Mouse (Mus musculus) erythroblast, embryonic 14.5 days (primary cell): ENCODE results near the gene Mnd1. TPM values are rescaled to one million over a fixed set of nuclear protein-coding genes. Genes with fewer than 3 reads are reported as not detected.

Source experiments
- H3K27me3 ChIP-seq: 2 replicates; pipeline ENCODE4 v1.6.1; 2012; ENCODE audit warnings: inconsistent platforms; ENCODE audit not compliant: control insufficient read depth
- H3K36me3 ChIP-seq: 2 replicates; pipeline ENCODE4 v1.6.1; 2012; ENCODE audit warnings: mild to moderate bottlenecking, inconsistent platforms; ENCODE audit not compliant: control insufficient read depth
- H3K4me1 ChIP-seq: 2 replicates; pipeline ENCODE4 v1.6.1; 2012; ENCODE audit warnings: inconsistent platforms; ENCODE audit not compliant: control insufficient read depth
- H3K4me3 ChIP-seq: replicated peaks from 2 replicates; pipeline ENCODE3; 2012; ENCODE audit warnings: moderate library complexity, mild to moderate bottlenecking, inconsistent platforms
- H3K9me3 ChIP-seq: 2 replicates; pipeline ENCODE4 v1.6.1; 2012; ENCODE audit warnings: low read length, inconsistent platforms, mixed read lengths; ENCODE audit not compliant: control insufficient read depth
- GATA1 ChIP-seq: IDR thresholded peaks from 2 replicates; pipeline ENCODE4 v1.6.1; 2012; ENCODE audit warnings: low read length, inconsistent platforms, mixed read lengths
- TAL1 ChIP-seq: IDR thresholded peaks from 3 replicates; pipeline ENCODE4 v1.6.1; 2012; ENCODE audit warnings: low read length, inconsistent platforms, mixed read lengths
- polyA plus RNA-seq: library from polyadenylated mRNA; stranded (reverse); fragments of >175 nt; gene quantifications from 2 replicates; pipeline ENCODE4 v1.2.3, GENCODE M21; 2012

Mnd1 gene
- polyA plus RNA-seq, 1 experiment, result 0.16 TPM

DNA sequence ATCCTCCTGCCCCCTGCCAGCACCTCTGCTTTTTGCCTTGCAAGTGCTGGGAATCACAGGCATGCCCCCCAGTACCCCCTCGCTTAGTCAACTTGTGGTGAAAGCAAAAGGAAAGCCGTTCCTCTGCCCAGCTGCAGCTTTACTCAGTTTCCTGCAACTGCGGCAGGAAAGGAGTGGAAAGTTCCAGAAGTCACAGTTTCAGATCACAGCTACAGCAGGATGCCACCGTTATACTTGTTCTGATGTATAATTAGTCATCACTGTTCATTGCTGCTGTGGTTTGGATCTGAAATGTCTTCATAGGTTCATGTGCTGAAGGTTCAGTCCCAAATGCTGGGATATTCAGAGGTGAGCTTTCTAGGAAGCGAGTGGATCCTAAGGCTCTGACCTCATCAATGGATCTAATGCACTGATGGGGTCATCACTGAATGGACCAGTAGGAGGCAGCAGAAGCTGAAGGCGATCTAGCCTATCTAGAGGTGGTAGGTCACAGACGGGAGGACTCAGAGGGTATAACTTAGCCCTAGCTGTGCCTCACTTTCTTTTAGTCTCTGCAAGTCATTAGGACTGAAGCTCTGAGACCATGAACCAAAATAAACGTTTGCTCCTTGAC lies 13.9 kb upstream of the Mnd1 start:
- H3K4me3 ChIP-seq, result no peak overlapping the region
- H3K36me3 ChIP-seq, result peaks cover 2% of the 10 kb centered on the region; the same call in 1 of the 2 replicates
- TF ChIP-seq GATA1, result no peak
- no peak for TF ChIP-seq TAL1
- no peaks in the 10 kb centered on the region for H3K27me3 ChIP-seq
- H3K9me3 ChIP-seq, result no peaks in the 10 kb centered on the region
- peaks cover 3% of the 10 kb centered on the region for H3K4me1 ChIP-seq

DNA sequence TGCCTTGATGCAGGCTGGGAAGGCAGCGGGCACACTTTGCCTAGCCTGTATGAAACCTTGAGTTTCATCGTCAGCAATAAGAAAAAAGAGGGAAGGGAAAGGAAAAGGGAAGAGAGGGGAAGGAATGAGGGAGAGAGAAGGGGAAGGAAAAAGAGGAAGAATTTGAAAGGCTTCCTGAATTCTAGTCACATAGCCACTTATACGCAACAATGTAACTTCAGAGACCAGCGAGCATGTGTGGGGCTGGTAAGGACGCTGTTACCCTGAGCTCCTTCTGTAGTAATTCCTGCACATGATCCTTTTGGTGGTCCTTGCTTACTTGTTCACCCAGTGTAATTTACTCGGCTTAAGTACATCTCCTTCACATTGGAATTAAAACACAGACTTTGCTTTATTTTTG lies 13.4 kb upstream of the Mnd1 start:
- no peak overlapping the region for H3K4me3 ChIP-seq
- no peaks in the 10 kb centered on the region for H3K9me3 ChIP-seq
- H3K27me3 ChIP-seq, result no peaks in the 10 kb centered on the region
- no peak for TF ChIP-seq TAL1
- peaks cover 3% of the 10 kb centered on the region for H3K4me1 ChIP-seq
- H3K36me3 ChIP-seq, result peaks cover 2% of the 10 kb centered on the region; the same call in 1 of the 2 replicates

DNA sequence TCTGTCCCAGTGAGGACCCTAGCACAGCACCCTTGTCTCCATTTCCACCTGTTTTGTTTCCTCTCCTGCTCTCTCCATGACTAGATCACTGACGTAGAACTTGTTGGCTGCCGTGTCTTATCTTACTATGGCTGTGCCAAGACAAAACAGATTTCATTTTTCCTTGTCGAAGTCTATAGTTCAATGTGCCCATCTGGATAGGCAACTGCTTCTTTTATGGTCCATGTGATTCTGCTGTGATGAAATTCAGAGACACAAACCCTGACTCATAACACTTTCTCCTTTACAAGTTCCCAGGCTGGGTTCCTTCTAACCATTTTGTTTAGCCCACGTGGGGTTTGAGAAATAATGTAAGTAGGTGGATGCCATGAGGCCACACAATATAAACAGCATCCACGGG lies 10.5 kb upstream of the Mnd1 start:
- H3K4me3 ChIP-seq, result no peak overlapping the region
- no peaks in the 10 kb centered on the region for H3K4me1 ChIP-seq
- H3K36me3 ChIP-seq, result peaks cover 2% of the 10 kb centered on the region; the same call in 1 of the 2 replicates
- no peaks in the 10 kb centered on the region for H3K27me3 ChIP-seq
- no peak for TF ChIP-seq GATA1
- TF ChIP-seq TAL1, result no peak
- H3K9me3 ChIP-seq, result no peaks in the 10 kb centered on the region

DNA sequence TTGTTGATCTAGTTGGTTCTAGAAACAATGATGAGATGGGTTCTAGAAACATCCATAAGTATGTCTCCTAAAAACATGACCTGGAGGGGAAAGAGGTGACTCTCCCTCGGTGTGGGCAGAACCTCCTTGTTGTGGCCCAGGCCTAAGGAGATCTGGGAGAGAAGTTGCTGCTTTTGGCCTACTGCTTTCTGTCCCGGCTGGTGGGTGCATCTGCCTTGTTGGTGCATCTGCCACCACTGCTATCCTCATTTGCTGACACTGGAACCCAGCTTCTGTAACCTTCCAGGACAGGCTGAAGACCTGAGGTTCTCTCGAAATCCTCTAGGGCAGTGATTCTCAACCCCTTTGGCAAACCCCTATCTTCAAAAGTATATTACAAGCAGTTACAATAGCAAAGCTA lies 9.8 kb upstream of the Mnd1 start:
- no peaks in the 10 kb centered on the region for H3K4me1 ChIP-seq
- H3K36me3 ChIP-seq, result peaks cover 2% of the 10 kb centered on the region; the same call in 1 of the 2 replicates
- no peak overlapping the region for H3K4me3 ChIP-seq
- no peaks in the 10 kb centered on the region for H3K9me3 ChIP-seq
- TF ChIP-seq GATA1, result no peak
- TF ChIP-seq TAL1, result no peak
- H3K27me3 ChIP-seq, result no peaks in the 10 kb centered on the region

DNA sequence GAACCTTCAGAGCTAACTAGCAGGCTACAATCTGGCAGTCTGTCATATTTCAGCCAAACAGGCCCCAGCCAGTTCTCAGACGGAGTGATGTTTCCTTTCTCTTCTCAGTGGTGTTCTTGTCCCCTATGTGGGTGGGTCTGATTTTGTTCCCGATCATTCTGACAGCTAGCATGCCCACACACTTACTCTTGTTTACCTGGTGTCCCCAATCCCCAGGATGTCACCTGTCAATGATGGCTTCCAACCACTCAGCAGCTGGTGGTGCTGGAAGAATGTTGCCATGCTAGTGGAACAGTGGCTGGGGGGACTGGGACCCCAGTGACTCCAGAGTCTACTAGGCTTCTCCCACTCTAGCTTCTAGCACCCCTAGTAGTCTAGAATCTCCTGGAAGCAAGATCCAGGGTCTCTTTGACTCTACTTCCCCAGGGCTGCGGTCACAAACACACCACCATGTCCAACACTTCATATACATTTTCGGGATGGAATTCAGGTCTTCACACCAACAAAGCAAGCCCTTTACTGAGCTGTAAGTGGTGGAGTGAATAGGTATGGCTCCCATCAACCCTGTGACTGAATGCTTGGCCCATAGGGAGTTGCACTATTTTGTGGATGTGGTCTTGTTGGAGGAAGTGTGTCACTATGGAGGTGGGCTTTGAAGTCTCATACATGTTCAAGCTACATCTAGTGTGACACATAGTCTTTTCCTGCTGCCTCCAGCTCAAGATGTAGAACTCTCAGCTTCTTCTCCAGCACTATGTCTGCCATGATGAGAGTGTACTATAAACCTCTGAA lies 2.2 kb upstream of the Mnd1 start:
- Histone ChIP-seq H3K27me3 (no peaks in the 10 kb centered on the region), H3K4me3 (no peak overlapping the region), H3K9me3 (no peaks in the 10 kb centered on the region), H3K4me1 (peaks cover 24% of the 10 kb centered on the region), H3K36me3 (peaks cover 5% of the 10 kb centered on the region)
- TF ChIP-seq GATA1 (no peak), TAL1 (no peak)

DNA sequence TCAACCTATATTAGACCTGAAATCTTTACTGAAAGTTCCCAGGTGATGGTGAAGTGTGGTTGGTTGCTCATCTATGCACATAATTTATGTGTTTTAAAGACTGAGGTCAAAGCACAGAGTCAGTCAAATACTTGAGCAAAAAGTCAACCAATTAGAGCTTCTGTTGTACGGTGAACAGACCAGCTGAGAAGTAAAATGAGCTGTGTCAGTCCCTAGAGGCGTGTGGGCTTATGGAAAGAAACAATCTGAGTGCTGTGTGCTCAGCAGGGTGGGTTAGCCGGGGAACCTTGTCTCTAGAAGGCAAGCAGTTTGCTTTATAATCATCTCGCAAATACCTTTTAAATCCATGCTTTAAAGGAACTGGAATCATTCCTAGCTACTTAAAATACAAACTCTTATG lies 1.4 kb upstream of the Mnd1 start:
- TF ChIP-seq GATA1, result no peak
- TF ChIP-seq TAL1, result no peak
- no peak overlapping the region for H3K4me3 ChIP-seq
- H3K4me1 ChIP-seq, result peaks cover 24% of the 10 kb centered on the region
- no peaks in the 10 kb centered on the region for H3K9me3 ChIP-seq
- H3K27me3 ChIP-seq, result no peaks in the 10 kb centered on the region
- H3K36me3 ChIP-seq, result peaks cover 5% of the 10 kb centered on the region

DNA sequence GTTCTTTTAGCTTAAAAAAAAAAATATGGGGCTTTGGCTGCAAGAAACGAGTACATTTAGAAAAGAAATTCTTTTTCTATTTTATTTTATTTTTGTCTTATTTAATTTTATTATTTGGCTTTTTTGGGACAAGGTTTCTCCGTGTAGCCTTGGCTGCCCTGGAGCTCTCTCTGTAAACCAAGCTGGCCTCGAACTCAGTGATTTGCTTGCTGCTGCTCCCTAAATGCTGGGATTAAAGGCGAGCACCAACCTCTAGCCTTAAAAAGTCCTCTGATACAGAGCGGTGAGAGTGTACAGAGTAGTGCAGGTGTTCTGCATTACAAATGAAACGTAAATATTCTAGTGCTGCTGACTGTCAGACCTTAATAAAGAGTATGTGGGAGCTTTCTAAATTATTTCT lies 519 bp upstream of the Mnd1 start:
- H3K9me3 ChIP-seq, result no peaks in the 10 kb centered on the region
- H3K36me3 ChIP-seq, result peaks cover 5% of the 10 kb centered on the region
- peak overlapping the region; percentile 80 for H3K4me3 ChIP-seq
- H3K4me1 ChIP-seq, result peaks cover 24% of the 10 kb centered on the region
- H3K27me3 ChIP-seq, result no peaks in the 10 kb centered on the region
- no peak for TF ChIP-seq TAL1
- TF ChIP-seq GATA1, result no peak

DNA sequence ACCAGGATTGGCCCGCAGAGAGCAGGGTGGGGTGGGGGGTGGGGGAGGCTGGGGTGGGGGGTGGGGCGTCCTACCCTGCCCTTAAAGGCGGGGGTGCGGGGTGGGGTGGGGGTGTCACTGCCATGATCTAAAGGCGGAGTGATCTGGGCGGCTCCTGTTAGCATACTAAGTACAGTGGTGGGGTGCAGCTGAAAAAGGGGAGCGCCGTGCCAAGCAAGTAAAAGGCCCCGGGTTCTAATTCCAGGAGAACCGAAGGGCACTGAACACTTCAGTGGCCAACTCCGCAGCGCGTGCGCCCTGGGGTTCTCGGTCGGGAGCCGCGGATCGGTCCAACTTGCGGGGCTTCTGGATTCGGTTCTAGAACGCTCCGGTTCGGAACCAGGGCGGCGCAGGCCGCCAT lies 440 bp downstream of the Mnd1 start:
- Histone ChIP-seq H3K4me1 (peaks cover 24% of the 10 kb centered on the region), H3K36me3 (peaks cover 5% of the 10 kb centered on the region), H3K27me3 (no peaks in the 10 kb centered on the region), H3K9me3 (no peaks in the 10 kb centered on the region), H3K4me3 (peak overlapping the region; percentile 80)
- TF ChIP-seq TAL1, result no peak
- TF ChIP-seq GATA1, result no peak

DNA sequence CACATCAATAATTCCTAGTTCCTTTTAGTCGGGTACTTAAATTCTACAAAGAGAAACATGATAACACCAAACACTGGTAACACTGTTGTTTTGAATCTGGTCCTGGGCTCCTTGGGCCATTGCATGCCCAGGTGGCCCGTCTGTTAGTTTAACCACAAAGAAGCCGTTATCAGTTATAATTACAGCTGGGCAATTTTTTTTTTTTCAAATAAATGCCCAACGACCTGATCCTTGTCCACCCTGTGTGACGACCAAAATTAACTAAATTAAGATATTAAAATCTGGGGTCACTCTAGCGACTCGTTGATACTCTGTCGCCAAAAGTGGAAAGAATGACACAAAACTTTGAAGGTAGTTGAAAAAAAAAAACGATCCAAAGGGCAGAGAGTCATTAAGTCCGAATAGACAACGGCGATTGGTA lies 855 bp downstream of the Mnd1 start:
- Histone ChIP-seq H3K4me3 (peak overlapping the region; percentile 80), H3K27me3 (no peaks in the 10 kb centered on the region), H3K36me3 (peaks cover 3% of the 10 kb centered on the region), H3K9me3 (no peaks in the 10 kb centered on the region), H3K4me1 (peaks cover 24% of the 10 kb centered on the region)
- TF ChIP-seq GATA1, result no peak
- no peak for TF ChIP-seq TAL1

DNA sequence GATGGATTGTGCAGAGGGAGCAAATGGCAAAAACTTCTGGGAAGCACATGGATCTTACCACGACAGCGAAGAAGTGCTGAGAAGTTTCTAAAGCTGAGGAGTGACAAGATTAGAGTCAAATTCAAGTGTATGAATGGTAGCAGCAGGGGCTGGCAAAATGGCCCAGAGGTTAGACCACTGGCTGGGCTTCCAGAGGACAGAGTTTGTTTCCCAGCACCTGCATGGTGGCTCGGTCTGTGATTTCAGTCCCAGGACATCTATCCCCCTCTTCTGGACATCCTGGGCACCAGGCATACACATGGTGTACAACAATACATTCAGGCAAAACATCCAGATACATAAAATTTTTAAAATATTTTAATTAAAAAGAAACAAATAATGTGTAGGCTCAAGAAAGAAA lies 5.8 kb downstream of the Mnd1 start:
- TF ChIP-seq TAL1, result no peak
- TF ChIP-seq GATA1, result no peak
- no peaks in the 10 kb centered on the region for H3K27me3 ChIP-seq
- no peaks in the 10 kb centered on the region for H3K36me3 ChIP-seq
- no peak overlapping the region for H3K4me3 ChIP-seq
- H3K4me1 ChIP-seq, result peaks cover 10% of the 10 kb centered on the region
- no peaks in the 10 kb centered on the region for H3K9me3 ChIP-seq
